Mouse (Mus musculus) kidney, postnatal 10 days (tissue): ENCODE data around the gene Mlc1.

Experiments
- DNase-seq: peaks from one replicate; pipeline ENCODE4 v3.0.0; 2021; ENCODE audit warnings: mixed read lengths

Gene Mlc1

DNA sequence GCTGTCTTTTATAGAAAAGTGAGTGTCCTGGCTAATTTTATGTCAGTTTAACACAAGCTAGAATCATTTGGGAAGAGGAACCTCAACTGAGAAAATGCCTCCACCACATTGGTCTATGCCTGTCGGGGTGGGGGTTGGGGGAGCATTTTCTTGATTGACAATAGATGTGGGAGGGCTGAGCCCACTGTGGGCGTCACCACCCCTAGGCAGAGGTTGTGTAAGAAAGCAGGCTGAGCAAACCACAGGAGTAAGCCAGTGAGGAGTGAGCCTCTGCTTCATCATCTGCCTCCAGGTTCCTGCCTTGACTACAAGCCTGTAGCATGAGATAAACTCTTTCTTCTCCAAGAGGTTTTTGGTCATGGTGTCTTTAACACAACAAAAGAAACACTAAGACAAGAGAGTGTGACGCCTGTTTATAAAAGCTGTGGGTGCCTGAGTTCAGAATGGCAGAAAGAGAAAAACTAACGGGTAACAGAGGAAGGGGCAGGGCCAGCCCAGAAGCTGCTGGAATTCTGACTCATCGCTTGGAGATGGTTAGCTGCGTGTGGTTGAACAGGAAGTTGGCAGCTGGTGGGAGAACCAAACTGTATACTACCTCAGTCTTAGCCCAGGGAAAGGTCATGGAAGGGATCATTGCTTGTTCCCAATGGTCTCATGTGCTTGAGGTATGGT, 42.1 kb downstream of the Mlc1 start:
- DNase-seq: no peak

- peak; percentile 31 for DNase-seq
Measured at GRCm38 (mm10) chr15:88934141-88934540, 44.7 kb downstream of the Mlc1 start.

GRCm38 (mm10) chr15:88932667-88933066, 46.1 kb downstream of the Mlc1 start:
- DNase-seq: no peak

DNA sequence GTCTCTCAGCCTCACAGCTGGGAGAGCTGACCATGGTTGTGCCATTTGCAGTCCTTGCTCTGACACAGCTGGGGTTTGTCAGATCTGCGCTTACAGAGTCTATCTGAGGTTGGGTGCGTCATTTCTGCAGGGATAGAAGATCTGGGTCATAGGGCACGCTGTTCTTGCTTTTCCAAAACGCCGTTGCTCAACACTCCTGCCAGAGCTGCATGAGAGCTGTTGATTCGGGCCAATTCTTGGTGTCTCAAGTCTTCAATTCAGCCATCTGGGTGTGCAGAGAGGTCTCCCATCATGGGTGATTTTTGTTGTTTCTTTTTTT, 56.9 kb downstream of the Mlc1 start:
- DNase-seq: peak; percentile 66

DNA sequence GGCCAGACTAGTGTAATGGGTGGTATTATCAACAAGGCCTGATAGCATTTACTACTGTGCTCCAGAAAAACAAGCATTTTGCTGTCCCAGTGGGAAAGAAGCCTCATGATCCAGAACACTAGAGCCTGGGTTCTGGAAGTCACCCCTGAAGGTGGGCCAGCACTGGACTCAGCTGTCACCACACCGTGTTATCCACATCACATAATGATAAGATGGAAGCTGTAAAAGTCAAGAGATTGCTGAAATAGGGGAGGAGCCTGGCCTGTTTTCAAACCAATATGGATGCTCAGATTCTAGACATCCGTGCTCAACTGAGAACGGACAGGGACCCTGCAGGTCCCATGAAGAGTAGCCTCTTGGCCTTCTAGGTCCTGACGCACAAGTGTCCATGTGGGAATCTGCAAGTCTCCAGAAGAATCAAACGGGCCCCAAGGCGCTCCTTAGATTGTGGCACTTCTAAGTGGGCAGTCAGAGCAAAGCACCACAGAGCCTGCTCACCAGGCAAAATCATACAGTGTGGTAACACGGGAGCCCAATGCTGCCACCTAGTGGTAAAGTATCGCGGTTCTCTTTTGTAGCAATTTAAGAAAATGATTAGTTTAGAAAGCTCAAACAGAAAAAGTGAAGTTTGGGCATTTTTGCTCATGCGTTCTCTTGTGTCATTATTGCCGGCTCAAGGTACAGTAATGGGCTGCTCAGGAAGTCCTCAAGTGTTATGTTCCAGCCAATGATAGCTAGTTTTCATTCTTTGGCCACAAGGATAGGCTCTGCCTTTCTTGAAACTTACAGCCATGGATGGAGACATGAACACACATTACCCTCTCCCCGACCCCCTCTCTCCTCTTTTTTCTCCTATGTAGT, 57.4 kb downstream of the Mlc1 start:
- DNase-seq: peak; percentile 89

DNA sequence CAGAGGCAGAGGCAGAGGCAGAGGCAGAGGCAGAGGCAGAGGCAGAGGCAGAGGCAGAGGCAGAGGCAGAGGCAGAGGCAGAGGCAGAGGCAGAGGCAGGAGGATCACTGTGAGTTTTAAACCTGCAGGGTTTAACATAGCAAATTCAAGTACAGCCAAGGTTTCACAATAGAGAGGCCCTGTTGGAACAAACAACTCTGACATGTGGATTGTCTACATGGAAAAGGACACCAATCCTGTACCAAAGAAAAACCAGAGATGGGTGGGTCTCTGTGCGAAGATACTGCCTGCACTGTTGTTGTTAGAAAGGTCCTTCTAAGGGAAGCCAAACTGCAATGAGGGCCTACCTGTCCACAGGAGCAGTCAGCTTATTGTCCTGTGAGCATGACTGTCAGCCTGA, 58.7 kb downstream of the Mlc1 start:
- no peak for DNase-seq

DNA sequence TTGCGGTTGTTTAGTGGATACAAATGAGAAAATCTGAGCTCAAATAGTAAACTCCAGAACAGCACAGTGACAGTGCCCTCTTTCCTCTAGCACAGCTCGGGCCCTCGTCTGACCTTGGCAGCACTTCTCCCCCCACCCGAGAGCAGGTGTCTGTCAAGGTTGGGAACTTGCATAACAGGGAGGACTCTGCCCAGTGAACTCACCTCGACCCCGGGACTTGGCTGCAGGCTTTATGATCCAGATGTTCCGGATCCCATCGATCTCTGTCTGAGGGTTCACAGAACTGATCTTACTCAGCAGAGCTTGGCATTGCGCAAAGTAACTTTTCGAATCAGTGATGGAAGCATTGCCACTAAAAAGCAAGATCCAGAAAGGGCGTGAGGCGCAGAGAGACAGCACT, 59.5 kb downstream of the Mlc1 start:
- DNase-seq: peak; percentile 61

DNA sequence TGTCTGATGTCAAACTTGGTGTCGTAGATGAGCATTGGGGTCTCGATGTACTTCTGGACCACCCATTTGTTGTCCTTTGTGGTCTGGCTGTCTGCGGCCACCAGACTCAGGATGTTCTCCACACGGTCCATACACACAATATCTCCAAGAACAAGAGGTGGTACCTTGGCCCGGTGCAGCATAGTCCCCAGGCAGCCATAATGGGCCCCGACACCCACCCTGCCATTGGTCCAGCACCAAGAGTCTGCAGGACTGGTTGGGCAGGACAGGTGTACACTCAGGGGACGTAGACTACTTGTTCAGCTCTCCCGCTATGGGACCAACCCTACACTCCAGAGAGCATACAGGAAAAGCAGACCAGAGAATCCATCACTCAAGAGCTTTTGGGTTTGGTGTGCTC, 61.7 kb downstream of the Mlc1 start:
- no peak for DNase-seq

- DNase-seq: no peak
Measured at GRCm38 (mm10) chr15:88916366-88916765, 62.4 kb downstream of the Mlc1 start.

- no peak for DNase-seq
Measured at GRCm38 (mm10) chr15:88915046-88915445, 63.8 kb downstream of the Mlc1 start.

DNA sequence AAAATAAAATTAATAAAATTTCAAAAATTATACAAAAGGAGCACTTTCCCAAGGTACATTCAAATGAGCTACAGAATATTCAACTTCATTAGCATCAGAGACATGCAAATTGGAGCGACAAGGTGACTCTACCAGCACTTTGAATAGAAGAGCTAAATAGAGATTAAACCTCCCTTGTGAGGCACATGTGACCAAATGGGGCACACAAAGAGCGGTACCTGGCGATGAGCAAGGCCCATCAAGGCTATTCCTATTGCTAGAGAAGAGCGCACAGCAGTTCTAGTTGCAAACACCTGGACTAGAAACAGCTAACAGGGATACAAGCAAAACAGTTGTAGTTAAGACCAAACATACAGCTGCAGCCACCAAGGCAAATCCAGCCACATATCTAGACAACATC, 72.5 kb downstream of the Mlc1 start:
- no peak for DNase-seq
